Mouse (Mus musculus) midbrain, embryonic 11.5 days (tissue): Measurements from ENCODE around the gene Tor1aip2. TPM values are rescaled to one million over a fixed set of nuclear protein-coding genes. Genes with fewer than 3 reads are reported as not detected.
A peak's percentile ranks its signal among the peaks of the same experiment; 100 is the strongest.

Experiments used
- ATAC-seq: fragments of 200-750 bp; cut with Nextera tagmentation; 2 replicates; pipeline ENCODE4 v1.8.0; 2017; ENCODE audit warnings: moderate TSS enrichment, moderate library complexity; ENCODE audit not compliant: low FRiP score
- DNase-seq: peaks from one replicate; pipeline ENCODE4 v3.0.0; 2015; ENCODE audit warnings: low spot score; ENCODE audit errors: missing footprints
- H3K27ac ChIP-seq: fragments of 300-500 bp; sonication (generic); 2 replicates; pipeline ENCODE4 v1.5.1; 2014; ENCODE audit warnings: low read depth, low read length
- H3K27me3 ChIP-seq: fragments of 300-500 bp; sonication (generic); 2 replicates; pipeline ENCODE4 v1.6.1; 2014; ENCODE audit warnings: mild to moderate bottlenecking, low read length, moderate library complexity, mixed read lengths; ENCODE audit not compliant: control insufficient read depth, insufficient read depth
- H3K36me3 ChIP-seq: fragments of 300-500 bp; sonication (generic); 2 replicates; pipeline ENCODE4 v1.6.1; 2014; ENCODE audit warnings: mild to moderate bottlenecking, low read length, moderate library complexity, mixed read lengths; ENCODE audit not compliant: control insufficient read depth, insufficient read depth
- H3K4me1 ChIP-seq: fragments of 300-500 bp; sonication (generic); 2 replicates; pipeline ENCODE4 v1.6.1; 2014; ENCODE audit warnings: low read length; ENCODE audit not compliant: control insufficient read depth, insufficient read depth
- H3K4me2 ChIP-seq: fragments of 300-500 bp; sonication (generic); 2 replicates; pipeline ENCODE4 v1.6.1; 2014; ENCODE audit warnings: mild to moderate bottlenecking, moderate library complexity
- H3K4me3 ChIP-seq: fragments of 300-500 bp; sonication (generic); 2 replicates; pipeline ENCODE4 v1.5.1; 2014; ENCODE audit warnings: low read depth, low read length
- H3K9ac ChIP-seq: fragments of 300-500 bp; sonication (generic); 2 replicates; pipeline ENCODE4 v1.6.1; 2014; ENCODE audit warnings: low read length
- H3K9me3 ChIP-seq: fragments of 300-500 bp; sonication (generic); 2 replicates; pipeline ENCODE4 v1.6.1; 2016; ENCODE audit warnings: low read length; ENCODE audit not compliant: control insufficient read depth
- WGBS: fragments of 180-500 bp; shearing (Covaris S2); extraction: QIAGEN DNeasy Blood & Tissue Kit; methylation state at CpG from one replicate; pipeline ENCODE4 v1.1.7; 2014; 5-methylcytosine and 5-hydroxymethylcytosine counted together
- polyA plus RNA-seq: library from polyadenylated mRNA; unstranded; fragments of >200 nt; fragmentation: Nextera tagmentation; extraction: Ambion mirVana; gene quantifications from 2 replicates; pipeline ENCODE4 v1.2.1, GENCODE M21; 2014

Tor1aip2 gene
- polyA plus RNA-seq, 1 experiment from 2014 or later, result 115 TPM

GRCm38 (mm10) chr1:156111728-156112127 lies 76.5 kb downstream of the Tor1aip2 start:
- H3K27me3 ChIP-seq, result no peaks in the 10 kb centered on the region
- no peak for ATAC-seq
- no peak overlapping the region for H3K9ac ChIP-seq
- H3K9me3 ChIP-seq, result no peaks in the 10 kb centered on the region
- no peak overlapping the region for H3K4me3 ChIP-seq
- no peak overlapping the region for H3K27ac ChIP-seq
- WGBS, result 35% methylated on average over 12 of the region's 12 CpGs
- no peaks in the 10 kb centered on the region for H3K36me3 ChIP-seq
- peaks cover 6% of the 10 kb centered on the region for H3K4me1 ChIP-seq
- H3K4me2 ChIP-seq, result no peak overlapping the region
- no peak for DNase-seq

- WGBS, result 63% methylated on average over 7 of the region's 7 CpGs
- Histone ChIP-seq H3K9ac (no peak overlapping the region), H3K36me3 (no peaks in the 10 kb centered on the region), H3K4me2 (no peak overlapping the region), H3K27ac (no peak overlapping the region), H3K4me3 (no peak overlapping the region), H3K9me3 (no peaks in the 10 kb centered on the region), H3K27me3 (no peaks in the 10 kb centered on the region), H3K4me1 (peaks cover 6% of the 10 kb centered on the region)
- ATAC-seq (no peak), DNase-seq (peak; percentile 85)
Observed at GRCm38 (mm10) chr1:156112142-156112541, 76.9 kb downstream of the Tor1aip2 start.

- H3K27ac ChIP-seq, result no peak overlapping the region
- no peak overlapping the region for H3K4me3 ChIP-seq
- no peak overlapping the region for H3K4me2 ChIP-seq
- no peak for ATAC-seq
- H3K9me3 ChIP-seq, result no peaks in the 10 kb centered on the region
- WGBS, result 84% methylated on average over 8 of the region's 8 CpGs
- DNase-seq, result no peak
- no peaks in the 10 kb centered on the region for H3K36me3 ChIP-seq
- peaks cover 2% of the 10 kb centered on the region; the same call in 1 of the 2 replicates for H3K4me1 ChIP-seq
- H3K9ac ChIP-seq, result no peak overlapping the region
- H3K27me3 ChIP-seq, result no peaks in the 10 kb centered on the region
Observed at GRCm38 (mm10) chr1:156113884-156114499, 78.8 kb downstream of the Tor1aip2 start.

GRCm38 (mm10) chr1:156116770-156117169 lies 81.6 kb downstream of the Tor1aip2 start:
- no peak for DNase-seq
- Histone ChIP-seq H3K27ac (no peak overlapping the region), H3K27me3 (no peaks in the 10 kb centered on the region), H3K36me3 (no peaks in the 10 kb centered on the region), H3K9ac (no peak overlapping the region), H3K4me1 (peaks cover 2% of the 10 kb centered on the region; the same call in 1 of the 2 replicates), H3K9me3 (no peaks in the 10 kb centered on the region), H3K4me2 (no peak overlapping the region), H3K4me3 (no peak overlapping the region)
- 74% methylated on average over 3 of the region's 3 CpGs for WGBS
- ATAC-seq, result no peak

Other genes starting within 250 kb of the Tor1aip2 start
- 6.6 and 6.8 TPM in 2 replicates for gene Qsox1, start 222.5 kb upstream of the Tor1aip2 start, polyA plus RNA-seq
- 6.7 and 6.9 TPM in 2 replicates for gene Cep350, start 62.1 kb upstream of the Tor1aip2 start, polyA plus RNA-seq
- gene Tor1aip1, start 1.1 kb downstream of the Tor1aip2 start, polyA plus RNA-seq, result 35.3 and 37.8 TPM in 2 replicates
- 5.8 and 6.8 TPM in 2 replicates for gene Fam163a, start 169.6 kb downstream of the Tor1aip2 start, polyA plus RNA-seq